Mouse (Mus musculus): ENCODE data around the gene Gm21170. TPM values are rescaled to one million over a fixed set of nuclear protein-coding genes. Genes with fewer than 3 reads are reported as not detected.
"Not testable (repeated sequence)": the region's sequence is repeated elsewhere in the genome, so short reads cannot be mapped to it uniquely, and the experiment has no call there.

Gm21170 gene
- not detected in 2 replicates for polyA plus RNA-seq (2012; rRNA removed)

DNA sequence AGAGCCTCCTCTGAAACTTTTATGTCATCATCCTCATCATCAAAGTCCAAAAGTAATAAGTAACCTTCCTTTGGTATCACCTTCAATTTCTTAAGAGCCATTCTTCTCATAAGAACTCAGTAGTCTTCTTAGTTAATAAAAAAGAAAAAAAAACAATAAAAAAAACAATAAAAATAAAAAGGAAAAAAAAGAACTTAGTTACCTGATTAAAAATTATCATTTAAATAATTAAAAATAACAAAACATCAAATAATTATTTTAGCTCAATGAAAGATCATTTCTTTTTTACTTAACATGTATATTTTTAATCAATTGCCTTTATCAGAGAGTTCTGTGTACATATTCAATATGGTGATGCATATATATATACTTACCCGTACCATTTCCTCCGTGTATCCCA lies at the start of gene Gm21170:
Gm21170 (minus strand) TSS at position 101 of the 400 bp plus-strand sequence.
- not testable (repeated sequence) for DNase-seq (ENCODE audit: low spot score)

Other genes with a start within 250 kb of the Gm21170 start
- gene Gm21256, start 240.1 kb downstream of the Gm21170 start, polyA plus RNA-seq (2012; rRNA removed), result not detected in 2 replicates

Data from urinary bladder, adult 2 months (tissue).